Mouse (Mus musculus): ENCODE results near the gene Ptpdc1.

The Ptpdc1 gene

DNA sequence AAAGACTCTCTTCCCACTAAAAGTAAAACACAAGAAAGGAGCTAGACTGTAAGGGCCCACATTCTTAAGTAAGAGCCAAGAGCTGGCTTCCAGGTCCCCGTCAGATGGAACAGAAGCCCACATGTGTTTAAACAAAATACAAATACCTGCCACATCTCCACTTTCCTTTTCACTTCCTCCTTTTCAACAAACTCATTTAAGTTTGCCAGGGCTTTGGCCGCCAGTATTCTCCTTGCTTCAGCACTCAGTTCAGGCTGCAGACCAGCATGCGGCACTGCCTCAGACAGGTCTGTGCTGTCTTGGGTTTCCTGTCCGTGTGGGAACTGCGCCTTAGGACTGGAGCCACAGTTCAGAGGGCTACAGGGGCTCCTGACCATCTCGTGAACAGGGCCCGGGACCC, 39.7 kb downstream of the Ptpdc1 start:
- no peak for DNase-seq (ENCODE audit: low read depth, low spot score)

DNA sequence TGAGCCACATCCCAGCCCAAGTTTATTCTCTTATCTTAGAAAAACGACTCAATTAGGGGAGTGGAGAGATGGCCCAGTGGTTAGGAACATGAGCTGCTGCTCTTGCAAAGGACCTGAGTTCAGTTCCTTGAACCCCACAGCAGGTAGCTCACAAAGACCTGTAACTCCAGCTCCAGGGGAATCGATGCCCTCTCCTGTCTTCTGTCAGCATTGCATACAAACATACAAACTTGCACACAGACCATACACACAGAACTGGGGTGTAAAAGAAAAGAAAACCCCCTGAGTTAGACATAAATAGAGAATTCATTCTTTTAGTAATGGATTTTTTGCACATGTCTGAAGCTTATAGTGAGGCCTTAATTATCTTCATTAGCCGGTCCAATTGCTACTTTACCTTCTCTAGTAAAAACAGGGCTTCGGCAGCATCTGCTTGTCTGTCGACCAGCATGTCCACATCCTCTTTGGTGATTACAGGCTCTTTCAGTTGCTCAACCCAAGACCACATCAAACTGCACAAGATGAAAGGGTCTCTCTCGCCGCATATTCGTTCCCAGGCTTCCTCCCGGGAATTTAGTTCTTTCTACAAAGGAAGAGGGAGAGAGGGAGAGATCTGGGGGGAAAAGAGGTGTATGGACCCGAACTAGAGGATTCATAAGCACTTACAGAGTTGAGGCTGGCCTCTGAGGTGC, 42.6 kb downstream of the Ptpdc1 start:
- no peak for DNase-seq (ENCODE audit: low read depth, low spot score)

DNA sequence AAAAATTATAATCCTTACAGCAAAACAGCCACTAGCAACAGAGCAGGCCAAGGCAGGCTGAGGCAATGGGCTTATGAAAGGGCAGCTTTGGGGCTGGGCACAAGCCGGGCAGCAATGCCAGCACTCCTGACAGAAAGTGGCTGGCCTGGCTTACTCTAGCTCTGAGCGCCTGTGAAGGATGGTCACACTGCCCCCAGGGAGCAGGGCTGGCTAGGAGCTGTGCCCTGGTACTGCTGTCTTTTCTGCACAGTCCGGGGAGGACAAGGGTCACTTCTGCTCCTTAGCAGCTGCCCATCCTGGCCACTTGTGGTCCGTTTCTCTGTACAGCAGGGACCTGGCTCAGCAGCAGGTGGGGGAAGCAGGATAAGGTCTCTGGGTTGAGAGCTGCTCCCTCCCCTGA, 46.8 kb downstream of the Ptpdc1 start:
- DNase-seq (ENCODE audit: low read depth, low spot score): no peak

DNA sequence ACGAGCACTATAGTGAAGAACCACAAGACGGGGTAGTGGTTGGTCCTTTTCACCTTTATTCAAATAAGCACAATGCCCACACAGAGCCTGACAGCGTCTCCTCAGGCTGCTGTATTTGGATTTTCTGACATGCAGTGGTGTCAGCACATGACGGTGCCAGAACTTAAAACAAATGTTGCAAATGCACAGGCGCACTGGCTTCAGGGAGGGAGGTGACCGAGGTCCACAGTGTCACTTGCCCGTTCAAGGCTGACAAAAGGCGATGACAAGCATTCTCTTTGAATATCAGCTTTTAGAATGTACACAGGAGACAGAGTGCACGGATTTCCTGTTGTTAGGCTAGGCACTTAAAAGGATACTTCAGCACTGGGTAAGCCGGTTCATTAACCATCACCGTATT, 47.6 kb downstream of the Ptpdc1 start:
- no peak for DNase-seq (ENCODE audit: low read depth, low spot score)

DNA sequence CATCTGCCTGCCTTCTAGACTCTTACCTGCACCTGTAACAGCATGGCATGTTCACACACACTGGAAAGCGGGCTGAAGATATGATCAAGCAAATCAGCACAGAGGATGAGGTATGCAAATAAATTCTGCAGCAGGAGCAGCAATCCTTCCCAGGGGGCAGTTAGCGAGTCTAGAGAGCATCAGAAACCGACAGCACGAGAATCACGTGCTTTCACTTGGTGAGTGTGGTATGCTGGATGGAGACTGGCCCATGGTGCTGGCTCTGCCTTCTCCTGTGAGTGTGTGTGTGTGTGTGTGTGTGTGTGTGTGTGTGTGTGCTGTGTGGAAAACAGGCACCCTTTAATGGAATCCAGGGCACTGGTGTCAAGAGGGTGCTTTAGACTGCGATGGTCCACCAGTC, 48.5 kb downstream of the Ptpdc1 start:
- no peak for DNase-seq (ENCODE audit: low read depth, low spot score)

DNA sequence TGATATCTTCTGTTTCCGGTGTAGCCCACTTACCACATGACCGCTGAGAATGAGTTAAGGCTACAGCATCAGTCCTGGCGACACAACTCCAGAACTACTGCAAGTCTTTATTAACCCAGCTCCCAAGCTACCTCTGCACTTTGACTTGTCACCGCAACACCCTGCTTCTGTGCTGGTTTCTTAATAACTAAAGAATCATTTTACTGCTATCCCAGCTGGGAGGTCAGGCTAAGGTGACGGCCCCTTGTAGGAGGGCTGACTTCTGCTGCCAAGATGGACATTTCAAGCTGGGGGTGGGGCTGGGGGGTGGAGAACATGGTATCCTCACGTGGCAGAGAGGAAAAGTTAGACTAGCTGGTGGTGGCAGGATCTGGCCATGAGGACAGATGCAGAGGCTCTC, 50.7 kb downstream of the Ptpdc1 start:
- DNase-seq (ENCODE audit: low read depth, low spot score): no peak

DNA sequence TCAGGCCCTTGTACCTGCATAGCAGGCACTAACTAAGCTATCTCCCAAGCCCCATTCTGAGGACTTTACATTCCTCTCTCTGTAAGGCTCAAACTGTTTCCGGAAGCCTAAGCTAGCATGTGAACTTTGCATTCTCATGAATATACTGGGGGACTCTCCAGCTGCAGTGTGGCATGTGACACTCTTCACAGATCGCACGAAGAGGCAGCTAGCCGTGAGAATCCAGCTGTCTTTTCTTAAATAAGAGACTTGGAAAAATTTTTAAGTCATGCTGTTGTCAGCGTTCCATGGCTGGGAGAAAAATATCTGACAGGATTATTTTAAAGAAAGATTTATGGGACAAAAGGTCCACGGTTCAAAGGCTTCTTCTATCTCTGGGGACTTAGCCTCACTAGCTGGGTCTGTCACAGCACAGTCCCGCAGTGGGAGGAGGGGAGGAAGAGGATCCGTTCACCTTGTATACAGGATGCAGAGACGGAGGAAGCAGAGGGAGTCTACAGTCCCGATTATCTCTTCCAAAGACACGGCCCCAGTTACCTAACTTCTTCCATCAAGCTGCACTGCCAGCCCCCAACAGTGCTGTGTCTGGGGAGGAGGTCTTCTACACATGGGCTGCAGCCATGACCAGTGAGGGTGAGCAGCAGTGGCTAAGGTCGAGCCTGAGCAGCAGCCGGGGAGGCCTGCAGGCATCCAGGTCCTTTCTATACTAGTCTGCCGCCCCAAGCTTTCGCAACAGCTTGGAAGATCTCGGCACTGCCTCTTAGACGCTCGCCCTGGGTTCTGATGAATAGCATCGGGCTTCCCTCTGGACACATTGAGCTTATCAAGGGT, 51.7 kb downstream of the Ptpdc1 start:
- DNase-seq (ENCODE audit: low read depth, low spot score): no peak

DNA sequence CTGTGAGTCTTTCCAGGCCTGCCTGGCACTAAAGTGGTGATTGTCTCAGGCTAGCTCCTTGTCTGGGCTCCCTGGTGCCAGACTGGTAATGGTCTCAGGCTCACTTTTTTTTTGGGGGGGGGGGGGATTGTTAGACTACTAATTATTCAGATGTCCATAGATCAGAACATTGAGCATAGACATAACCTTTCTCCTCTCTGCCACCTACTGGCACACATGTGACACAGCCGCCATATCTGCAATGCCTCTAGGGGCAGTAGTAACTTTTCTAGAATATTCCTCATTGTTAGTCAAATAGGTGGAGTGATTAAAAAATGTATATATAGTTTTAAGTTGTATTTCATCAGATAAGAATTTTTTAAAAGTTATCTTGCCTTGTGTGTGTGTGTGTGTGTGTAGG, 53.3 kb downstream of the Ptpdc1 start:
- DNase-seq (ENCODE audit: low read depth, low spot score): peak; percentile 76

DNA sequence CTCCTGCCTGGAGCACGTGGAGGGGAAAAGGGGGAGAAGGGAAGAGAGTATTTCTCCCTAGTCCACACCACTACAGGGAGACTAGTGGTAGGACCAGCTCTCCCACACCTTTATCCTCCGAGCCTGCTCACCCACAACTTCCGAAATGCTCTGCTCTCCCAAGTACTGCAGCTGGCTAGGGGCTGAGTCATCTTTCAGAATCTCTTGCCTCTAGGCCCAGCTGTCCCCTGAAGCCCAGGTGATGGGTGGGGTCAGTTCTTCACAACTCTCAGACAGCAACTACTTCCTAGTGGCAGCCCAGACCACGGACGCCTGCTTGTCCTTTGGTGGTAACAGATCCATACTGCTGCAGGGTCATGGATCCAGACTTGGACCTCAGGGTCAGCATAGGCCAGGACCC, 54.2 kb downstream of the Ptpdc1 start:
- peak; percentile 57 for DNase-seq (ENCODE audit: low read depth, low spot score)

DNA sequence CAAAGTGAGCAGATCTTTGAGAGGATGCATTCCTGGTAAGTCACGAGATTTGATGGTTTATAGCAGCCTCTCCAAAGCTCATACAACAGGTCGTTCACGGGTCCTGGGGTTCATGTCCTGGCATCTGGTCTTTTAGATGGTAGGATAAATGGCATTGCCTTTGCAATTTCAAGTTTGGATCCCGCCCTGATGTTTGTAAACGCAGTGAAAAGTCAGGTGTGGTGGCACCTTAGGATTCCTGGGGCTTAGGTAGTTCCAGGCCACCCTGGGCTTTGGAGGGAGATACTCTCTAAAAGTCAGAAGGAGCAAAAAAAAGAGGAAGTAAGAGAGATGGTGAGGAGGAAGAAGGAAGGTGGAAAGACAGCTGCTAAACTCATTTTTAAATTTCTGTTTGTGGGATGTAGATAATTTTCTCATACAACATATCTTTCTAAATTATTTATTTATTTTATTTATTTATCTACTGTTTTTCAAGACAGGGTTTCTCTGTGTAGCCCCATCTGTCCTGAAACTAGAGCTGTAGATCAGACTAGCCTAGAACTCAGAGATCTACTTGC, 55.8 kb downstream of the Ptpdc1 start:
- DNase-seq (ENCODE audit: low read depth, low spot score): no peak

DNA sequence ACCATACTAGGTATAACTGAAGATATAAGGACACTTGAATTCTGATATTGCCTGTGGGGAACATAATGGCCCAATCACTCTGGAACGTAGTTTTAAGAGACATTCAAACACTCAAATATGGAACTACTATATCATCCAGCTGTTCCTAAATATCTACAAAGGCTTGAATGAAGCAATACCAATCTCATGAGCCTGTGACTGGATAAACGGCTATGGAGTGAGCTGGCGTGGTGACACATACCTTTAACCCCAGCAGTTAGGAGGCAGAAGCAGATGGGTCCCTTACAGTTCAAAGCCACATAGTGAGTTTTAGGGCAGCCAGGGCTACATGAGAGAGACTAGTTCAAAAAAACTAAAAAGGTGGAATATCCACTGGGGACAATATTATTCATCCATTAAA, 57.8 kb downstream of the Ptpdc1 start:
- DNase-seq (ENCODE audit: low read depth, low spot score): peak; percentile 68

DNA sequence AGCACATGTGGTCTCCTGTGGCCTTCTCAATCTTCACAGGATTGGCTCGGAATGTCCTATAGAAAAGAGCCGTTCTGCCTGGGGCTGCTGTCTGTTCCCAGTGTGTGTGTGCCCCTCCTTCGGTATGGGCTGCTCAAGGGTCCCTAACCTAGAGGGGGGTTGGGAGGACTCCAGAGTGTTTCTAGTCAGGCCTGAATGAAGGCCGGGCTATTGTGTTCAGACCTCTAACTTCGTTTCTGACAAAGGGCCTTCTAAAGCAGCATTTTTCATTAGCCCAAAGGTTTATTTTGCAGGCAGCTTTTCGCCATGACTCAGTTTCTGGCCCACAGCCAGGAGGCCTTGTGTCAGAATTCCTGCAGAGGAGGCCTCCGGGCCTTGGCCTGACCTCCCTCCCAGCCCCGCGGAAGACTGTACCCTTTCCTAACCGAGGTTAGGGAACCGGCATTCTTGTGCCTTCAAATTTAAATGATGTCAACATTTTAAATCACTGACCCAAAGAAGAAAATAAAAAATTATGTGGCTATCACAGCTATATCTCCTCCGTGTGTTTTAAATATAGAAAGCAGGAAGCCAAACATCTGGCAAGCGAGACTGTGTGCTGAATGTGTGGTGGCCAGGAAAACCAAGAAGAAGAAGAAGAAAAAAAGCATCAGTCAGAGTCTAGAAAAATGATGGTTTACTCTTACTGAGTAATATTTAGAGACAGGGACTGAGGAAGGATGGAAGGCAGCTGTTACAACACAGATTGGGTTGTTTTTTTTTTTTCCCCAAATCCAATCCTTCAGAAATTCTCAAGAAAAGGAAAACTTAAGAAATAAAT, 59.1 kb downstream of the Ptpdc1 start:
- peak; percentile 99 for DNase-seq (ENCODE audit: low read depth, low spot score)

DNA sequence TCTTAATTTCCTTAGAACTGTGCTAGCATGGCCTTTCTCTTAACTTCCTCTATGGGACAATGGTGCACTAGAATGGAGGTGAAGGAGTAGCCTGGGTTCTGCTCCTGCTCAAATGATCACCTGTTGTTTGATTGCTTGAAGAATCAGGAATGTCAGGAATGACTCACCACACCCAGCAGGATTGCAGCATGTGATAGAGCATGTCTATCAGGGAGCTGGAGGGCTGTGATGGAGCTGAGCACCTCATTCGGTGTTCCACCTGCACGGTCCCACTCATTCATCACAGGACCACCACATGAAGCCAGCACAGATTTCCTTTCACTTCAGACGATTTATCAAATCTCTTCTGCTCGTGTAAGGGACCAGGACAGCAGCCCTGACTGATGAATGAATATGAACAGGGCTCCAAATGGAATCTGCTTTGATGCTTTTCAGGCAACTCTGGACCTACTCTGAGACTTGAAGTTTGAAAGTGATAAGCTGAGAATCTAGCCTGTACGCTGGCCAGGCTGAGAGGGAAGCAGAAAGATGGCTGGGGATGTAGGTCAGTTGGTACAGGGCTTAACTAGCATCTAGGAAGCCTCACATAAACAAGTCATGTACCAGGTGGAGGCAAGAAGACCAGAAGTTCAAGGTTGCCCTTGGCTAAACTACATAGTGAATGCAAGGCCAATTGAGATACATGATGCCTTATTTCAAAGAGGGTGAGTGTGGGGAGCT, 60.4 kb downstream of the Ptpdc1 start:
- DNase-seq (ENCODE audit: low read depth, low spot score): peak; percentile 29

DNA sequence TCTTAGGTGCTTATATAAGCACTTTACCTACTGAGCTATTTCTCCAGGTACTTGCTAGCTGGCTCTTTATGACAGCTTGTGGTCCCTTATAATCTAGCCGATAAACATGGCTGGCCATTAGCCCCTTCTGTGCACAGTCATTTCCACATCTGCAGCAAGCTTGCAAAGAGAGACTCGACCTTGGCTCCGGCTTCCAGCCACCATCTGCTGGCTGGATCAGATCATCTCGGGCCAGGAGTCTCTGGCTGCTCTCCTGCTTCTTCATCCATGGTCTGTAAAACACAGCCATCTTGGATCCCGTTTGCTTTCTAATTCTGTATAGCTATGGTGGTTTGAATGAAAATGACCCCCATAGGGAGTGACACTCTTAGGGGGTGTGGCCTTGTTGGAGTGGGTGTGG, 63.1 kb downstream of the Ptpdc1 start:
- no peak for DNase-seq (ENCODE audit: low read depth, low spot score)

DNA sequence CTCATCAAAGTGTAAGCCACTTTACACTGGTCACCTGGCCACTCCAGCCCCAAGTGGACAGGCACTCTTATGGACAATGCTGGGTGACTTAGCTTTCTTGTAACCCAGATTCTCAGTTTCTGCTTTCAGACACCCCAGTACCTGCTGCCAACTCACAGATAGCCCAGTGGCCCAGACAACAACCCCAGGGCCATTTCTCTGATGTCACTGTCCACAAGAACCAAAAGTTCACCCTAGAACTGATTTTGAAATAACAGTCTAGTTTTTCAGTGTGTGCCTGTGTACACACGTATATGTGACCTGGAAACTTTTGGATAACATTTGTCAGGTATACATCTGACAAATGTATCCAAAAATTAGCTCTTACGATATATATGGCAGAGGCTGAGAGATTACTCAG, 64.0 kb downstream of the Ptpdc1 start:
- no peak for DNase-seq (ENCODE audit: low read depth, low spot score)

DNA sequence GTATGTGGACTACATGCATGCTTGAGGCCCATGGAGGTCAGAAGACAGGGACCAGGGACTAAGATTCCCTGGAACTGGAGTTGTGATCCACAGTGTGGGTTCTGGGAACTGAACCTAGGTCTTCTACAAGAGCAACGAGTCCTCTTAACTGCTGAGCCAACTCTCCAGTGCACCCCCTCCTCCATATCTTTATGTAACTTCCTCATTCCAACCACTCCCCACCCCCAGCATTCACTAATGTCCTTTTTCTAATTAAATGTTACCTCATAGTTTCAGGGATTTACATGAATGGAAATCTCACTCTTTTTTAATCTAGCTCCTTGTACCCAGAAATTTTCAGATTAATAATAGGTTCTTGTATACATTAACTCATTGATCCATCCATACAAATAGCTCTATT, 69.5 kb downstream of the Ptpdc1 start:
- no peak for DNase-seq (ENCODE audit: low read depth, low spot score)

DNA sequence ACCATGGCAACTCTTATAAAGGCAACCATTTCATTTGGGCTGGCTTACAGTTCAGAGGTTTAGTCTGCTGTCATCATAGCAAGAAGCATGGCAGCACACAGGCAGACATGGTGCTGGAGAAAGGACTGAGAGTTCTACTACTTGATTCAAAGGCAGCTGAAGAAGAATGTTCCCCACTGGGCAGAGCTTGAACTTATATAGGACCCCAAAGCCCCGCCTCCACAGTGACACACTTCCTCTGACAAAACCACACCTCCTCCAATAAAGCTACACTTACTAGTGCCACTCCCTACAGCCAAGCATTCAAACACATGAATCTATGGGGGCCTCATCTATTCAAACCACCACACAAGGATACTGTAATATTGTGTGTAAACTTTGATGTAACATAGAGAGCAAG, 70.9 kb downstream of the Ptpdc1 start:
- DNase-seq (ENCODE audit: low read depth, low spot score): no peak

DNA sequence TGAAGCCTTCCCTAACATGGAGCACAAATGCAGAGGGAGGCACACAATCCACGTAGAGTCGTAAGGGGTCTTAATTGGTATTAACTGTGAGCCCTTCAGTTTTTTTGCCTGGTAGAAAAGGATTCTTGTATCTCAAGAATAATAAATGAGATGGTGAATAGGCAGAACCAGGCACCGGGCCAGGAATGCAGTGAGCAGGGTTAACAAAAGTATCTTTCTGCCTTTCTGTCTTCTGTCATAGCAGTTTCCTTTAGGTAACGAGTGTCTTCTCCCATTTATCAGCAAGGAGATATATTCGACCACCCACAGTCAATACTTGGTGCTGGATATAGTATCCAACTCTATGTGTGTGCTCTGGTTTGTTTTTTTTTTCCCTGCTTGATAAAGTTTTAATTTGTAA, 72.0 kb downstream of the Ptpdc1 start:
- peak; percentile 62 for DNase-seq (ENCODE audit: low read depth, low spot score)

DNA sequence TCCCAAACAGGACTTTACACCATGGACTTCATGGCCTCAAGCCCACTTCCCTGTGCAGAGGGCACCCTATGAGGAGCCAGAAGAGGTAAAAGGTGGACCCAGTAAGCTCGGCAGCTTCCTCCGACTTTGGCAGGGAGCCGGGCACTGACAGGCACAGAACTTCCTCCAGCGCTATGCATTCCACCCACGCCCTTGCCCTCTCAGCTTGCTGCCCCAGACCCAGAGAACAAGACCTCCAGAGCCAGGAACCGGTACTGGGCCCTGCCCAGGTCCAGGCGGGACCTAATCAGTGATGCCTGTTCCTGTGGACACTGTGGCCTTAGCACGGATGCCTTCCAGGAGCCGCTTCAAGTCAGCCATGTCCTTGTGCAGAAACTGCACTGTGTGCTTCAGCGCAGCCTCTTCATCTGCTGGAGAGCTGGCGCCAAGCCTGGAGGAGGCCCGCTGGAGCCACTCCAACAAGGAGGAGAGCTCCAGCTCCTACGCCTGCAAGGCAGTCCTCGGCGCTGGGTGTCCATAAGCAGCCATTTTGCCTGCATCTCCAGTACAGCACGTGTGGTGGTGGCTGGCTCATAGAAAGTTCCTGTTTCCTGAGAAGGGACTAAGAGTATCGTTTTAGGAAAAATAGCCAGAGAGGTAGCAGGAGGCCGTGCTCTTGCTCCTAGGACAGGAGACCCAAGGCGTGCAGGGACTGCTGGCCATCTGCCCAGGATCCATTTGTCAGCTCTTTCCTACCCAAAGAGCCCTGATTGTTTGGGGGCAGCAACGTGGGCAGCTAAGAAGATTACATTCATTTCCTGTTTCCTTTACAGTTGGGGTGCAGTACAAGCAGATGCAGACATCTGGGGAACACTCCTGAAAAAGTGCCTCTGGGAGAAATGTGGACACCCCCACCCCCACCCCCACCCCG, 73.0 kb downstream of the Ptpdc1 start:
- DNase-seq (ENCODE audit: low read depth, low spot score): peak; percentile 92

DNA sequence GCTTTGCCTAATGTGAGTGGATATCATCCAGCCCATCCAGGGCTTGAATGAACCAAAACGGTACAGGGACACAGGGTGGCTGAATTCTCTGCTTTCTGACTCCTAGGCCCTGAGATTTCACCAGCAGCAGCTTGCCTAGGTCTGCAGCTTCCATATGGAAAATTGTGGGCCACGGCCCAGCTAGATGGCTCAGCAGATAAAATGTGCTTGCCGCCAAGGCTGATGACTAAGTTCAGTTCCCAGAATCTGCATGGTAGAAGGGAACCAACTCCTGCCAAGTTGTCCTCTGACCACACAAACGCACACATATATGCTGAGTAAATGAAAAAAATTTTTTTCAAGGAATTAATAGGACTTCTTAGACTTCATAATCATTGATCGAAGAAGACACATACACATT, 77.2 kb downstream of the Ptpdc1 start:
- DNase-seq (ENCODE audit: low read depth, low spot score): peak; percentile 96
